Mouse (Mus musculus) hindbrain, embryonic 11.5 days (tissue): ENCODE results near the gene Rffl. TPM values are rescaled to one million over a fixed set of nuclear protein-coding genes. Genes with fewer than 3 reads are reported as not detected.
"Not testable (repeated sequence)": the region's sequence is repeated elsewhere in the genome, so short reads cannot be mapped to it uniquely, and the experiment has no call there.

Experiments
- ATAC-seq: fragments of 200-750 bp; cut with Nextera tagmentation; 2 replicates; pipeline ENCODE4 v1.8.0; 2017; ENCODE audit warnings: mild to moderate bottlenecking, moderate TSS enrichment, moderate library complexity; ENCODE audit not compliant: low FRiP score
- DNase-seq: peaks from one replicate; pipeline ENCODE4 v3.0.0-alpha.2; 2015; ENCODE audit warnings: low spot score
- H3K27ac ChIP-seq: fragments of 300-500 bp; sonication (generic); 2 replicates; pipeline ENCODE4 v1.5.1; 2014; ENCODE audit warnings: mild to moderate bottlenecking, low read depth, low read length
- H3K27me3 ChIP-seq: fragments of 300-500 bp; sonication (generic); 2 replicates; pipeline ENCODE4 v1.6.1; 2014; ENCODE audit warnings: mild to moderate bottlenecking, low read length, moderate library complexity, mixed read lengths; ENCODE audit not compliant: control insufficient read depth, insufficient read depth
- H3K36me3 ChIP-seq: fragments of 300-500 bp; sonication (generic); 2 replicates; pipeline ENCODE4 v1.6.1; 2014; ENCODE audit warnings: mild to moderate bottlenecking, low read length, moderate library complexity, mixed read lengths; ENCODE audit not compliant: control insufficient read depth, insufficient read depth
- H3K4me1 ChIP-seq: fragments of 300-500 bp; sonication (generic); replicated peaks from 2 replicates; pipeline ENCODE4 v1.6.1; 2014; ENCODE audit warnings: low read length, mixed read lengths; ENCODE audit not compliant: control insufficient read depth, insufficient read depth
- H3K4me2 ChIP-seq: fragments of 300-500 bp; sonication (generic); replicated peaks from 2 replicates; pipeline ENCODE4 v1.6.1; 2014; ENCODE audit warnings: mild to moderate bottlenecking, low read depth, low read length
- H3K4me3 ChIP-seq: fragments of 300-500 bp; sonication (generic); 2 replicates; pipeline ENCODE4 v1.5.1; 2014; ENCODE audit warnings: low read depth, low read length
- H3K9ac ChIP-seq: fragments of 300-500 bp; sonication (generic); 2 replicates; pipeline ENCODE4 v1.6.1; 2014; ENCODE audit warnings: low read depth, low read length
- H3K9me3 ChIP-seq: fragments of 300-500 bp; sonication (generic); 2 replicates; pipeline ENCODE4 v1.6.1; 2016; ENCODE audit warnings: low read length; ENCODE audit not compliant: control insufficient read depth
- WGBS: fragments of 180-500 bp; shearing (Covaris S2); extraction: QIAGEN DNeasy Blood & Tissue Kit; methylation state at CpG from one replicate; pipeline ENCODE4 v1.1.7; 2014; 5-methylcytosine and 5-hydroxymethylcytosine counted together
- polyA plus RNA-seq: library from polyadenylated mRNA; unstranded; fragments of >200 nt; fragmentation: Nextera tagmentation; extraction: Ambion mirVana; gene quantifications from 2 replicates; pipeline ENCODE4 v1.2.1, GENCODE M21; 2014

Gene Rffl
- polyA plus RNA-seq, 1 experiment from 2014 or later: 6.3 TPM

- WGBS: 31% methylated on average over 16 of the region's 16 CpGs
- Histone ChIP-seq H3K4me1 (no peaks in the 10 kb centered on the region; the same call in 1 of the 2 replicates), H3K4me2 (peak overlapping the region; percentile 36), H3K9me3 (no peaks in the 10 kb centered on the region), H3K9ac (peak overlapping the region; percentile 50), H3K4me3 (no peak overlapping the region), H3K27me3 (no peaks in the 10 kb centered on the region), H3K36me3 (no peaks in the 10 kb centered on the region), H3K27ac (peak overlapping the region; percentile 30; the same call in 1 of the 2 replicates)
- peak; percentile 65; the same call in 1 of the 2 replicates for ATAC-seq
- peak; percentile 53 for DNase-seq
Measured at GRCm38 (mm10) chr11:82845415-82846078, 25.5 kb downstream of the Rffl start.

DNA sequence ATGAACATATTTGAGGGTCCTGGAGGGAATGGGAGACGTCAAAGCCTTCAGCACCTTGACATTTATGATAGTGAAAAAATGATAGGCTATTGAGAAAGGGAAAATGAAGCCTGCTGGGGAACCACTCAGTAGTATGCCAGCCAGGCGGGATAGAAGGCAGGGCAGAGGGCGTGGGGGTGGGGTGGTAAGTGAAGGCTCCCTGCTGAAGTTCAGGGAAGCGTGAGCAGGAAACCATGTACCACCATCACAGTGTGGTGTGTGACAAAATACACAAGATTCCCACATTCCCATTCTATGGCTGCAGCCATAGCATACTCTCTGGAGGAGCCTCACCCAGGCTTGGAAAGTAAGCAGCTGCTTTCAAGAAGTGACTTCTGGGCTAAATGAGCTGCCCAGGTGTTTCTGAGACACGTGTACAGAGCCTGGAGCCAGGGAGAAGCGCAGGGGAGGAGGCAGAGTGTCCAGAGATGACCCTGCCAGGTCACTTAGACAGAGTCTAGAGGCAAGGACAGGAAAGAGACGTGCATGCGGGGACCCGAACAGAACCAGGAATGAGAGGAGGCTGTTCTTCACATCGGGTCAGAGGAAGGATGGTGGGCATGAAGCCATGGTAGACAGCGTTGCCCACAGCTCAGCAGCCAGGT is 26.1 kb downstream of the Rffl start:
- DNase-seq (no peak), ATAC-seq (no peak)
- Histone ChIP-seq H3K27me3 (no peaks in the 10 kb centered on the region), H3K4me2 (0 out of 2 replicates have a peak overlapping the region, but pooled peaks have one; percentile 11), H3K4me1 (no peaks in the 10 kb centered on the region; the same call in 1 of the 2 replicates), H3K9ac (no peak overlapping the region), H3K36me3 (no peaks in the 10 kb centered on the region), H3K4me3 (no peak overlapping the region), H3K27ac (no peak overlapping the region), H3K9me3 (no peaks in the 10 kb centered on the region)
- 60% methylated on average over 11 of the region's 11 CpGs for whole genome bisulfite sequencing

- Histone ChIP-seq H3K4me1 (no peaks in the 10 kb centered on the region), H3K9me3 (no peaks in the 10 kb centered on the region), H3K27me3 (no peaks in the 10 kb centered on the region), H3K36me3 (no peaks in the 10 kb centered on the region), H3K27ac (no peak overlapping the region), H3K4me2 (no peak overlapping the region), H3K4me3 (no peak overlapping the region), H3K9ac (no peak overlapping the region)
- 54% methylated on average over 5 of the region's 5 CpGs for WGBS
- ATAC-seq (no peak), DNase-seq (no peak)
Measured at GRCm38 (mm10) chr11:82838511-82838910, 32.5 kb downstream of the Rffl start.

DNA sequence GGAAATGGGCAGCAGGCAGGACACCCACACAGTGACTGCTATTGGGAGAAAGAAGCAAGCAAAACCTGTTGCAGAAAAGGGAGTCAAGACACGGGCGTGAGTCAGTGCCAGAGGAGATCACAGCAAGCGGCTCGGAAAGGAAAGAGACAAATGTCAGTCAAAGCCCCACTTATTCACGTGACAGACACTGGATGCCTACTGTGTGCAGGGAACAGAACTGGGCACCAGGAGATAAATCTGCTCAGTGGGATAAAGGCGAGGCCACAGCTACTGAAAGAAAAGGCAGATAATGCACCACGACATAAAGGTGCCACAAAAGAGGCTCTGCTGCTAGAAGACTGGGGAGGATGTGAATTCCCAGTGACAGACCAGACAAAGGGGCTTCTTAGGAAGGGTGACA is 33.2 kb downstream of the Rffl start:
- Histone ChIP-seq H3K4me2 (no peak overlapping the region), H3K36me3 (no peaks in the 10 kb centered on the region), H3K9ac (no peak overlapping the region), H3K9me3 (no peaks in the 10 kb centered on the region), H3K27me3 (no peaks in the 10 kb centered on the region), H3K4me1 (no peaks in the 10 kb centered on the region), H3K4me3 (no peak overlapping the region), H3K27ac (no peak overlapping the region)
- no peak for DNase-seq
- ATAC-seq: no peak
- 29% methylated on average over 7 of the region's 7 CpGs for WGBS

DNA sequence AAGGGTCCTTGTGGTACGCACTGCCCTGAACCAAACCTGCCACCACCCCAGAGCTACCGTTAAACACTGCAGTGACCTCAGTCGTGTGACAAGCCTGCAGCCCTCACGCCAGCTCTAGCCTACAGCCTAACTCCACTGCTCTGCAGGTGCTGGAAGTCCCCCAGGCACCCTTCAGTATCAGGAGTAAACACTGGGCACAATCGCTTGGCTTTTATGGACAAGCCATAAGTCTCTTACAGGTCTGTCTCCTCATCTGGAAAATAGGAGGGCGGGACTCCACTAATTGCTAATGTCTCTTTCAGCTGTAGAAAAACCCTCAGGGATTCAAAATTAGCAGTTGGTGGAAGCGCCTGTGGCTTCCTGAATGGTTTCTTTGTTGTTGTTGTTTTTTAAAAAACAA is 33.8 kb downstream of the Rffl start:
- no peak overlapping the region for H3K4me3 ChIP-seq
- H3K4me2 ChIP-seq: no peak overlapping the region
- H3K27me3 ChIP-seq: no peaks in the 10 kb centered on the region
- no peak overlapping the region for H3K27ac ChIP-seq
- no peak overlapping the region for H3K9ac ChIP-seq
- DNase-seq: no peak
- H3K36me3 ChIP-seq: no peaks in the 10 kb centered on the region
- no peak for ATAC-seq
- no peaks in the 10 kb centered on the region for H3K4me1 ChIP-seq
- no peaks in the 10 kb centered on the region for H3K9me3 ChIP-seq
- WGBS: 63% methylated on average over 7 of the region's 7 CpGs

DNA sequence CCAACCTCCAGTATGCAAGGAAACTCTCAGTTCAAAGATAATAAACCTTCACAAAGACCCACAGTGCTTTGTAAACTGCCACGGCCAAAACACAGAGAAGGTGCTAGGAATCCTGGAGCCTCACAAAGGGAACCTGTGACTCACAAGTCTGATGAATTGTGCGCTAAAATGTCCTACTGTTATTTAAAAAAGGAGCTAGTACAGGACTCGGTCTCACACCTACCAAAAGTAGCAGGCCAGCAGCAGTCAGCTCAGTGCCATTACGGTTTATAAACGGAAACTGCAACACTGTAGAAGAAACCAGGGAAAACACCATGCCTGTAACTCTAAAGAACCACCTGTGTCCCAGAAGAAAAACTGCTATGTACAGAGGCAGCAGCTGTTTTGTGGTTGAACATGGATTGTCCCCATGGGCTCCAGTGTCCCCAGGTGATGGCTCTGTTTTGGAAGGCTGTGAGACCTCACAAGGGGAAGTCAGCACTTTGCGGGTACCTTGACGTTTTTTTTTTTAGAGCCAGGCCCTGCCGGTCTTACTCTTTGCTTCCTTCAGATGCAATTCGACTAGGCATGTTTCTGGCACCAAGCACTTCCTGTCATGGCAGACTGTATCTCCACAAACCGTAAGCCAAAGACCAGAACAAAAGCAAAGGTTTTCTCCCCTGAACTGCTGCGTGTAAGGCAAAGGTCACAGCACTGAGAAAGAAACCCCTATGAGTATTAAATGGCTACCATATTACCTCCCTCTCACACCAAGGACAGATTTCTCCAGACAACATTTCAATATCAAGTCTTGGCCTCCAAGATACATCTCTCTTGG is 35.2 kb downstream of the Rffl start:
- Histone ChIP-seq H3K4me2 (no peak overlapping the region), H3K27me3 (no peaks in the 10 kb centered on the region), H3K4me1 (no peaks in the 10 kb centered on the region), H3K27ac (no peak overlapping the region), H3K9ac (no peak overlapping the region), H3K9me3 (no peaks in the 10 kb centered on the region), H3K4me3 (no peak overlapping the region), H3K36me3 (no peaks in the 10 kb centered on the region)
- DNase-seq (no peak), ATAC-seq (no peak)
- 77% methylated on average over 11 of the region's 11 CpGs for WGBS

GRCm38 (mm10) chr11:82834359-82834758 is 36.7 kb downstream of the Rffl start:
- H3K27me3 ChIP-seq, H3K36me3 ChIP-seq, H3K4me2 ChIP-seq, H3K4me3 ChIP-seq, DNase-seq, H3K9ac ChIP-seq, ATAC-seq, H3K4me1 ChIP-seq, H3K9me3 ChIP-seq, H3K27ac ChIP-seq: not testable (repeated sequence)
- 91% methylated on average over 7 of the region's 7 CpGs for WGBS

- H3K27me3 ChIP-seq: no peaks in the 10 kb centered on the region
- no peak overlapping the region for H3K27ac ChIP-seq
- ATAC-seq: no peak
- no peaks in the 10 kb centered on the region for H3K4me1 ChIP-seq
- no peaks in the 10 kb centered on the region for H3K9me3 ChIP-seq
- H3K4me2 ChIP-seq: no peak overlapping the region
- DNase-seq: no peak
- H3K36me3 ChIP-seq: no peaks in the 10 kb centered on the region
- no peak overlapping the region for H3K9ac ChIP-seq
- no peak overlapping the region for H3K4me3 ChIP-seq
- WGBS: 87% methylated on average over 8 of the region's 8 CpGs
Measured at GRCm38 (mm10) chr11:82833929-82834328, 37.1 kb downstream of the Rffl start.
